Mouse (Mus musculus) heart, adult 2 months (tissue): Measurements from ENCODE around the gene 4930519G04Rik.

ENCODE experiments used
- CTCF ChIP-seq: fragments of 200-600 bp; IDR thresholded peaks from 2 replicates; pipeline ENCODE4 v1.8.1; 2022; ENCODE audit warnings: antibody characterized with exemption, mild to moderate bottlenecking, moderate library complexity
- EP300 ChIP-seq: fragments of 200-500 bp; IDR thresholded peaks from 2 replicates; pipeline ENCODE4 v1.6.1; 2011; ENCODE audit warnings: low read depth, low read length, control low read depth; ENCODE audit not compliant: insufficient read depth

DNA sequence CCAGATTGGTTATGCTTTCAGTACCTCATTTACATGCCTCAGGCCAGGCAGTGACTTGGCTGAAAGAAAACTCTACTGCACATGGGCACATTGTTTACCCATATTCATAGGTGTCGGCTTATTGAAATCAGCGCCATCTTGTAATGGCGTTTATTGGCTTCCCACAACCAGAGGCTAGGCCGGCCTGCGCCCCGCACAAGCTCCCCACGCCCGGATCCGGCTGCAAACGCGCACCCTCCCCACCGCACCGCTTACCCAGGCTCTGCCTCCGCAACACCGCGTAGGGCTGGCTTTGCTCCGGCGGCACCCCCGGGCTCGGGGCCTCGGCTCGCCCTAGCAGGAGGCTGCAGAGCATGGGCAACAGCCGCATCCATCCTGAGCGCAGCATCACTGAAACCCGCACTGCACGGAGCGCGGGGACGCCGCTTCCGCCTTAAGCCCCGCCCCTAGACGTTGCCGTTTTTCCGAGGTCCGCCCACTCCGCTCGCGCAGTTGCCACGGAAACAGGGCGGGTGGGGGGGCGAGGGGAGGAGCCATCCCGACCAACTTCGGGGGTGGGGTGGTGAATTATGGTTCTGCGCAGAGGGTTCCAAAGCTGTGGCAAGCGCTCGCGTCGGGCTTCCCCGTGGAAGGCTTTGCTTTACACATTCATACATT lies 39.8 kb upstream of the 4930519G04Rik start:
- TF ChIP-seq CTCF (no peak), EP300 (no peak)
